Mouse (Mus musculus): ENCODE results near the gene Nfix.
"Not testable (repeated sequence)": the region's sequence is repeated elsewhere in the genome, so short reads cannot be mapped to it uniquely, and the experiment has no call there.

The Nfix gene

GRCm38 (mm10) chr8:84700526-84700925 is 99.6 kb downstream of the Nfix start:
- in situ Hi-C loops (cut with MboI; ENCODE audit: low pct_unique_long_range_greater_than_20kb in 1 of 2, low sequenced_read_pairs in 2 of 2, unreplicated experiment in 1 of 2) = loop anchor here in 1 of 2 experiments (5.0 kb wide), 1 partner anchor 117 kb away; no protein-coding TSS in a partner anchor

GRCm38 (mm10) chr8:84699861-84700322 is 100.3 kb downstream of the Nfix start:
- in situ Hi-C loops (cut with MboI; ENCODE audit: low pct_unique_long_range_greater_than_20kb in 1 of 2, low sequenced_read_pairs in 2 of 2, unreplicated experiment in 1 of 2) = loop anchor here (5.0 kb wide), 2 partner anchors 107 to 117 kb away; no protein-coding TSS in a partner anchor

- in situ Hi-C loops (cut with MboI; ENCODE audit: low pct_unique_long_range_greater_than_20kb in 1 of 2, low sequenced_read_pairs in 2 of 2, unreplicated experiment in 1 of 2) = loop anchor here in 1 of 2 experiments (5.0 kb wide), 1 partner anchor 108 kb away; no protein-coding TSS in a partner anchor
Measured at GRCm38 (mm10) chr8:84698929-84699401, 101.2 kb downstream of the Nfix start.

GRCm38 (mm10) chr8:84698288-84698687 is 101.9 kb downstream of the Nfix start:
- in situ Hi-C loops (cut with MboI; ENCODE audit: low pct_unique_long_range_greater_than_20kb in 1 of 2, low sequenced_read_pairs in 2 of 2, unreplicated experiment in 1 of 2) = loop anchor here in 1 of 2 experiments (5.0 kb wide), 1 partner anchor 109 kb away; no protein-coding TSS in a partner anchor

- in situ Hi-C loops (cut with MboI; ENCODE audit: low pct_unique_long_range_greater_than_20kb in 1 of 2, low sequenced_read_pairs in 2 of 2, unreplicated experiment in 1 of 2) = loop anchor here in 1 of 2 experiments (5.0 kb wide), 1 partner anchor 110 kb away; no protein-coding TSS in a partner anchor
Measured at GRCm38 (mm10) chr8:84697166-84698130, 102.7 kb downstream of the Nfix start.

- in situ Hi-C loops (cut with MboI; ENCODE audit: low pct_unique_long_range_greater_than_20kb in 1 of 2, low sequenced_read_pairs in 2 of 2, unreplicated experiment in 1 of 2) = loop anchor here in 1 of 2 experiments (5.0 kb wide), 1 partner anchor 112 kb away; no protein-coding TSS in a partner anchor
Measured at GRCm38 (mm10) chr8:84695140-84695539, 105.0 kb downstream of the Nfix start.

GRCm38 (mm10) chr8:84693332-84693731 is 106.8 kb downstream of the Nfix start:
- in situ Hi-C loops (cut with MboI; ENCODE audit: low pct_unique_long_range_greater_than_20kb in 1 of 2, low sequenced_read_pairs in 2 of 2, unreplicated experiment in 1 of 2) = no loop called here

- in situ Hi-C loops (cut with MboI; ENCODE audit: low pct_unique_long_range_greater_than_20kb in 1 of 2, low sequenced_read_pairs in 2 of 2, unreplicated experiment in 1 of 2) = no loop called here
Measured at GRCm38 (mm10) chr8:84689091-84689915, 110.8 kb downstream of the Nfix start.

GRCm38 (mm10) chr8:84687705-84688100 is 112.4 kb downstream of the Nfix start, which contains the start of gene Nacc1:
Gene Nacc1 (minus strand): TSS chr8:84687862.
- in situ Hi-C loops (cut with MboI; ENCODE audit: low pct_unique_long_range_greater_than_20kb in 1 of 2, low sequenced_read_pairs in 2 of 2, unreplicated experiment in 1 of 2) = no loop called here

GRCm38 (mm10) chr8:84687003-84687704 is 113.0 kb downstream of the Nfix start:
- in situ Hi-C loops (cut with MboI; ENCODE audit: low pct_unique_long_range_greater_than_20kb in 1 of 2, low sequenced_read_pairs in 2 of 2, unreplicated experiment in 1 of 2) = no loop called here

- in situ Hi-C loops (cut with MboI; ENCODE audit: low pct_unique_long_range_greater_than_20kb in 1 of 2, low sequenced_read_pairs in 2 of 2, unreplicated experiment in 1 of 2) = no loop called here
Measured at GRCm38 (mm10) chr8:84686191-84687002, 113.7 kb downstream of the Nfix start, which contains the start of gene Trmt1. Gene Trmt1 (plus strand): TSS chr8:84686307.

GRCm38 (mm10) chr8:84684537-84684936 is 115.6 kb downstream of the Nfix start:
- in situ Hi-C loops (cut with MboI; ENCODE audit: low pct_unique_long_range_greater_than_20kb in 1 of 2, low sequenced_read_pairs in 2 of 2, unreplicated experiment in 1 of 2) = no loop called here

GRCm38 (mm10) chr8:84682257-84682656 is 117.9 kb downstream of the Nfix start:
- in situ Hi-C loops (cut with MboI; ENCODE audit: low pct_unique_long_range_greater_than_20kb in 1 of 2, low sequenced_read_pairs in 2 of 2, unreplicated experiment in 1 of 2) = no loop called here

- in situ Hi-C loops (cut with MboI; ENCODE audit: low pct_unique_long_range_greater_than_20kb in 1 of 2, low sequenced_read_pairs in 2 of 2, unreplicated experiment in 1 of 2) = no loop called here
Measured at GRCm38 (mm10) chr8:84681476-84681875, 118.7 kb downstream of the Nfix start.

- in situ Hi-C loops (cut with MboI; ENCODE audit: low pct_unique_long_range_greater_than_20kb in 1 of 2, low sequenced_read_pairs in 2 of 2, unreplicated experiment in 1 of 2) = no loop called here
Measured at GRCm38 (mm10) chr8:84677305-84677704, 122.8 kb downstream of the Nfix start.

GRCm38 (mm10) chr8:84670295-84671006 is 129.7 kb downstream of the Nfix start:
- in situ Hi-C loops (cut with MboI; ENCODE audit: low pct_unique_long_range_greater_than_20kb in 1 of 2, low sequenced_read_pairs in 2 of 2, unreplicated experiment in 1 of 2) = not testable (repeated sequence)
